Mouse (Mus musculus) heart, postnatal 0 days (tissue): ENCODE results near the gene Wwp2. TPM values are rescaled to one million over a fixed set of nuclear protein-coding genes. Genes with fewer than 3 reads are reported as not detected.

Experiments used
- ATAC-seq: fragments of 200-750 bp; cut with Nextera tagmentation; 2 replicates; pipeline ENCODE4 v1.8.0; 2017; ENCODE audit warnings: low read depth, moderate number of reproducible peaks, moderate library complexity; ENCODE audit not compliant: insufficient read depth
- DNase-seq: peaks from one replicate; pipeline ENCODE4 v3.0.0-alpha.2; 2016; ENCODE audit warnings: low spot score
- H3K27ac ChIP-seq: fragments of 300-500 bp; sonication (generic); 2 replicates; pipeline ENCODE4 v1.5.1; 2014; ENCODE audit warnings: low read depth, mild to moderate bottlenecking
- H3K27me3 ChIP-seq: fragments of 300-500 bp; sonication (generic); 2 replicates; pipeline ENCODE4 v1.6.1; 2014; ENCODE audit warnings: low read length, mixed read lengths; ENCODE audit not compliant: control insufficient read depth, insufficient read depth
- H3K36me3 ChIP-seq: fragments of 300-500 bp; sonication (generic); replicated peaks from 2 replicates; pipeline ENCODE4 v1.6.1; 2014; ENCODE audit warnings: low read length, mixed read lengths; ENCODE audit not compliant: control insufficient read depth, insufficient read depth
- H3K4me1 ChIP-seq: fragments of 300-500 bp; sonication (generic); 2 replicates; pipeline ENCODE4 v1.6.1; 2014; ENCODE audit warnings: antibody characterized with exemption; ENCODE audit not compliant: control insufficient read depth, insufficient read depth
- H3K4me2 ChIP-seq: fragments of 300-500 bp; sonication (generic); 2 replicates; pipeline ENCODE4 v1.6.1; 2014; ENCODE audit warnings: low read depth, mild to moderate bottlenecking, low read length, moderate library complexity
- H3K4me3 ChIP-seq: fragments of 300-500 bp; sonication (generic); 2 replicates; pipeline ENCODE4 v1.5.1; 2014; ENCODE audit warnings: low read depth, low read length
- H3K9ac ChIP-seq: fragments of 300-500 bp; sonication (generic); replicated peaks from 2 replicates; pipeline ENCODE4 v1.6.1; 2014; ENCODE audit warnings: low read depth, low read length, mixed read lengths
- H3K9me3 ChIP-seq: fragments of 300-500 bp; sonication (generic); replicated peaks from 2 replicates; pipeline ENCODE4 v1.6.1; 2016; ENCODE audit warnings: low read length; ENCODE audit not compliant: control insufficient read depth
- CTCF ChIP-seq: IDR thresholded peaks from 2 replicates; pipeline ENCODE4 v1.5.1; 2016; ENCODE audit warnings: antibody characterized with exemption, control low read depth, low read depth
- EP300 ChIP-seq: IDR thresholded peaks from 2 replicates; pipeline ENCODE4 v1.6.1; 2016; ENCODE audit warnings: antibody characterized with exemption, low read depth
- WGBS: fragments of 180-500 bp; shearing (Covaris S2); extraction: QIAGEN DNeasy Blood & Tissue Kit; methylation state at CpG from one replicate; pipeline ENCODE4 v1.1.7; 2014; 5-methylcytosine and 5-hydroxymethylcytosine counted together
- polyA plus RNA-seq: library from polyadenylated mRNA; unstranded; fragments of >200 nt; fragmentation: Nextera tagmentation; extraction: Ambion mirVana; gene quantifications from 2 replicates; pipeline ENCODE4 v1.2.1, GENCODE M21; 2015
- total RNA-seq: library from RNA; depleted of rRNA; stranded (reverse); fragments of >200 nt; gene quantifications from 2 replicates; pipeline ENCODE4 v1.2.3, GENCODE M21; 2014; ENCODE audit warnings: low replicate concordance

The Wwp2 gene
- total and polyA plus RNA-seq, 2 experiments from 2014 or later = 20.4 to 40.5 TPM

- TF ChIP-seq CTCF (no peak), EP300 (no peak)
- Histone ChIP-seq H3K9ac (no peak overlapping the region), H3K4me2 (no peak overlapping the region), H3K9me3 (no peaks in the 10 kb centered on the region), H3K27ac (peak overlapping the region; percentile 6; the same call in 1 of the 2 replicates), H3K4me3 (no peak overlapping the region), H3K27me3 (no peaks in the 10 kb centered on the region), H3K36me3 (no peaks in the 10 kb centered on the region), H3K4me1 (peaks cover 32% of the 10 kb centered on the region)
- WGBS = 53% methylated on average over 4 of the region's 4 CpGs
- ATAC-seq = no peak
- no peak for DNase-seq
Observed at GRCm38 (mm10) chr8:107541369-107541768, 105.2 kb downstream of the Wwp2 start.

GRCm38 (mm10) chr8:107542151-107542550, 106.0 kb downstream of the Wwp2 start:
- Histone ChIP-seq H3K9ac (no peak overlapping the region), H3K4me1 (peaks cover 37% of the 10 kb centered on the region), H3K4me3 (no peak overlapping the region), H3K9me3 (no peaks in the 10 kb centered on the region), H3K27ac (no peak overlapping the region), H3K36me3 (no peaks in the 10 kb centered on the region), H3K27me3 (no peaks in the 10 kb centered on the region), H3K4me2 (no peak overlapping the region)
- ATAC-seq (no peak), DNase-seq (no peak)
- 67% methylated on average over 3 of the region's 3 CpGs for WGBS
- TF ChIP-seq EP300 (no peak), CTCF (no peak)

- WGBS = 86% methylated on average over 10 of the region's 11 CpGs
- TF ChIP-seq CTCF (no peak), EP300 (no peak)
Observed at GRCm38 (mm10) chr8:107543714-107544113, 107.5 kb downstream of the Wwp2 start.

GRCm38 (mm10) chr8:107544211-107544610, 108.0 kb downstream of the Wwp2 start:
- 80% methylated on average over 8 of the region's 8 CpGs for WGBS
- Histone ChIP-seq H3K4me1 (peaks cover 37% of the 10 kb centered on the region), H3K27ac (no peak overlapping the region), H3K27me3 (no peaks in the 10 kb centered on the region), H3K9ac (no peak overlapping the region), H3K36me3 (no peaks in the 10 kb centered on the region), H3K4me3 (no peak overlapping the region), H3K4me2 (no peak overlapping the region), H3K9me3 (no peaks in the 10 kb centered on the region)
- DNase-seq (no peak), ATAC-seq (no peak)
- TF ChIP-seq CTCF (no peak), EP300 (no peak)

More at GRCm38 (mm10) chr8:107543714-107544113, 107.5 kb downstream of the Wwp2 start:
- no peaks in the 10 kb centered on the region for H3K27me3 ChIP-seq
- no peak overlapping the region for H3K4me3 ChIP-seq
- no peaks in the 10 kb centered on the region for H3K9me3 ChIP-seq
- H3K36me3 ChIP-seq = no peaks in the 10 kb centered on the region
- H3K4me1 ChIP-seq = peaks cover 37% of the 10 kb centered on the region
- no peak overlapping the region for H3K4me2 ChIP-seq
- H3K9ac ChIP-seq = no peak overlapping the region
- DNase-seq = no peak
- H3K27ac ChIP-seq = no peak overlapping the region
- no peak for ATAC-seq

- Histone ChIP-seq H3K9me3 (no peaks in the 10 kb centered on the region), H3K4me3 (0 out of 2 replicates have a peak overlapping the region, but pooled peaks have one; percentile 11), H3K9ac (no peak overlapping the region)
Observed at GRCm38 (mm10) chr8:107544651-107545174, 108.5 kb downstream of the Wwp2 start.

GRCm38 (mm10) chr8:107545621-107546152, 109.5 kb downstream of the Wwp2 start:
- no peaks in the 10 kb centered on the region for H3K27me3 ChIP-seq
- ATAC-seq (no peak), DNase-seq (no peak)
- H3K9me3 ChIP-seq = no peaks in the 10 kb centered on the region
- H3K9ac ChIP-seq = no peak overlapping the region
- 0 out of 2 replicates have a peak overlapping the region, but pooled peaks have one; percentile 52 for H3K27ac ChIP-seq
- no peak overlapping the region for H3K4me2 ChIP-seq
- 75% methylated on average over 11 of the region's 11 CpGs for WGBS
- H3K36me3 ChIP-seq = peaks cover 8% of the 10 kb centered on the region; the same call in 1 of the 2 replicates
- no peak for TF ChIP-seq EP300
- no peak for TF ChIP-seq CTCF
- no peak overlapping the region for H3K4me3 ChIP-seq
- peaks cover 33% of the 10 kb centered on the region for H3K4me1 ChIP-seq

More at GRCm38 (mm10) chr8:107544651-107545174, 108.5 kb downstream of the Wwp2 start:
- DNase-seq (no peak), ATAC-seq (peak; percentile 54)
- TF ChIP-seq EP300 (no peak), CTCF (no peak)
- WGBS = 39% methylated on average over 10 of the region's 10 CpGs
- peaks cover 37% of the 10 kb centered on the region for H3K4me1 ChIP-seq
- H3K36me3 ChIP-seq = peaks cover under 1% of the 10 kb centered on the region; the same call in 1 of the 2 replicates
- H3K27me3 ChIP-seq = no peaks in the 10 kb centered on the region
- H3K4me2 ChIP-seq = no peak overlapping the region
- H3K27ac ChIP-seq = peak overlapping the region; percentile 52; the same call in 1 of the 2 replicates
